Mouse (Mus musculus) stomach, embryonic 16.5 days (tissue): ENCODE results near the gene Serinc5. TPM values are rescaled to one million over a fixed set of nuclear protein-coding genes. Genes with fewer than 3 reads are reported as not detected.

Experiments
- ATAC-seq: fragments of 200-750 bp; cut with Nextera tagmentation; 2 replicates; pipeline ENCODE4 v1.8.0; 2017; ENCODE audit warnings: moderate number of reproducible peaks, moderate TSS enrichment; ENCODE audit not compliant: insufficient read depth, low FRiP score
- H3K27ac ChIP-seq: fragments of 300-500 bp; sonication (generic); 2 replicates; pipeline ENCODE4 v1.5.1; 2014; ENCODE audit warnings: low read length
- H3K27me3 ChIP-seq: fragments of 300-500 bp; sonication (generic); 2 replicates; pipeline ENCODE4 v1.6.1; 2014; ENCODE audit warnings: low read length, control low read depth, mixed read lengths; ENCODE audit not compliant: control insufficient read depth, insufficient read depth
- H3K36me3 ChIP-seq: fragments of 300-500 bp; sonication (generic); 2 replicates; pipeline ENCODE4 v1.6.1; 2014; ENCODE audit warnings: low read length; ENCODE audit not compliant: control insufficient read depth, insufficient read depth
- H3K4me1 ChIP-seq: fragments of 300-500 bp; sonication (generic); 2 replicates; pipeline ENCODE4 v1.6.1; 2014; ENCODE audit warnings: low read length, control low read depth, mixed read lengths; ENCODE audit not compliant: control insufficient read depth, insufficient read depth
- H3K4me2 ChIP-seq: fragments of 300-500 bp; sonication (generic); 2 replicates; pipeline ENCODE4 v1.6.1; 2014; ENCODE audit warnings: low read depth, low read length, mixed read lengths
- H3K4me3 ChIP-seq: fragments of 300-500 bp; sonication (generic); replicated peaks from 2 replicates; pipeline ENCODE4 v1.5.1; 2014; ENCODE audit warnings: mild to moderate bottlenecking, low read length
- H3K9ac ChIP-seq: fragments of 300-500 bp; sonication (generic); 2 replicates; pipeline ENCODE4 v1.6.1; 2014; ENCODE audit warnings: low read length
- H3K9me3 ChIP-seq: fragments of 300-500 bp; sonication (generic); replicated peaks from 2 replicates; pipeline ENCODE4 v1.6.1; 2016; ENCODE audit warnings: low read length, control low read depth; ENCODE audit not compliant: control insufficient read depth
- WGBS: fragments of 180-500 bp; shearing (Covaris S2); extraction: QIAGEN DNeasy Blood & Tissue Kit; methylation state at CpG from one replicate; pipeline ENCODE4 v1.1.7; 2014; 5-methylcytosine and 5-hydroxymethylcytosine counted together
- polyA plus RNA-seq: library from polyadenylated mRNA; unstranded; fragments of >200 nt; fragmentation: Nextera tagmentation; extraction: Ambion mirVana; gene quantifications from 2 replicates; pipeline ENCODE4 v1.2.1, GENCODE M21; 2015

Serinc5 gene
- polyA plus RNA-seq: 29.9 and 30.8 TPM in 2 replicates

DNA sequence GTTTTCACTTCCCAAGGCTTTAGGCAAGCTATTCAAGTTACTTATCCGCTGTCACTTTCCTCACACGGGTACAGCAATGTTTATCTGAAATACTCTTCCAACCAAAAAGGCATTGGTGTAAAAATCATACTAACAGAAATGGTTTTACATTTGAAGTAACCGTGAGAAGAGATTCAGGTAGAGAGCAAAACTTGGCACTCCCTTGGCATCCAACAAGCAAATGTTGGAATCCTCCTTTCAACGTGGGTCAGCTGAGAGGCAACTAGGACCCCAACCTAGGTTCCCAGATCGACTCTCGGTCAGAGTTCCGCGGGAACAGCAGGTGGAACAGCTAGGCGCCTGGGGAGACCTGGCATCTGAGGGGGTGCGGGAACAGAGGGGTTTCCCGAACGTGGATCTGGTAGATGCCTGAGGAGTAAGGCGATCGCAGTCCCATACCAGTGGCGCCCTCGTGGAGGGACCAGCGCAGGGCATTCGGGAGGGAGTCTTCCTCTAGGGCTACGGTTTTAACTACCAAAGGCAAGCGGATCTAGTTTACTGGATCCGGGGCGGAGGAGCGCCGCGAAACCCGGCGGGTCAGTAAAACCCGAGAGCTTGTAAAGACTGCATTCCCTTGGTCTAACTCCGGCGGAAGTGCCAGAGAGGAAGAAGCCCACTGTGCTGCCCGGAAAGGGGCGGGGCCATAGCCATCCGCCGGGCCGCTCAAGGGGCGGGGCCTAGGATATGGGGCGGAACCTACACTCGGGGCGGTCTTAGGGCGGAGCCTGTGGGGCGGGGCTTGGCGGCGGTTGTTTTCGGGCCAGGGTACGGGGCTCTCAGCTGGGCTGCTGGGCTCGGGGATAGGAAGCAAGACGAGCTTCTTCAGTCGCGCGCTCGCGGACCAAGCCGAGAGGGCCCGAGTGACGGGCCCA, at the start of gene Serinc5:
Serinc5 (plus strand) TSS at position 781 of the 911 bp plus-strand sequence.
- H3K4me1 ChIP-seq: peaks cover 21% of the 10 kb centered on the region
- peak within 1 kb of the TSS; percentile 98 for H3K27ac ChIP-seq
- no peaks in the 10 kb centered on the region for H3K36me3 ChIP-seq
- no peaks in the 10 kb centered on the region for H3K27me3 ChIP-seq
- peak within 1 kb of the TSS; percentile 94 for H3K9ac ChIP-seq
- H3K9me3 ChIP-seq: no peaks in the 10 kb centered on the region
- ATAC-seq: peak; percentile 97
- WGBS: under 1% methylated on average over 55 of the region's 55 CpGs
- peak within 1 kb of the TSS; percentile 94 for H3K4me2 ChIP-seq
- H3K4me3 ChIP-seq: peak within 1 kb of the TSS; percentile 83

DNA sequence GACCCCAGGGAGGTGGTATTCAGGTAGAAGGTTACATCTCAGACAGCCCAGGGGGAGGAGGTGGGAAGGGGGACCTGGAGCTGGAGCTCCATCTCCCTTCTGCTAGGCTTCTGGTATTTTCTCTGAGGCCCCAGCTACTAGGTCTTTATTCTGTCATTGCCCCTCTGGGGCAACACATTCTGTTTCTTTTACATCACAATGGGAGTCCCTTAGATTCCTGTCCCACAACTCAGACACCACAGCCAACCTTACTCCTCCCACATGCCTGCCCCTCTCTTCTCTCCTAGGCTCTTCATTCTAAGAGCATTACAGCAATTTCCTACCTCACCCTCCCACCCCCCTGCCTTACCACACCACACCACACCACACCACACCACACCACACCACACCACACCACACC, 34.8 kb upstream of the Serinc5 start, which contains the start of gene Spz1:
Spz1 (minus strand) TSS at position 101 of the 400 bp plus-strand sequence.
- Histone ChIP-seq H3K9ac (no peak within 1 kb of the TSS), H3K9me3 (no peaks in the 10 kb centered on the region), H3K4me2 (no peak within 1 kb of the TSS), H3K27me3 (no peaks in the 10 kb centered on the region), H3K27ac (no peak within 1 kb of the TSS), H3K4me3 (no peak within 1 kb of the TSS), H3K36me3 (no peaks in the 10 kb centered on the region), H3K4me1 (peaks cover 6% of the 10 kb centered on the region)
- ATAC-seq: no peak

DNA sequence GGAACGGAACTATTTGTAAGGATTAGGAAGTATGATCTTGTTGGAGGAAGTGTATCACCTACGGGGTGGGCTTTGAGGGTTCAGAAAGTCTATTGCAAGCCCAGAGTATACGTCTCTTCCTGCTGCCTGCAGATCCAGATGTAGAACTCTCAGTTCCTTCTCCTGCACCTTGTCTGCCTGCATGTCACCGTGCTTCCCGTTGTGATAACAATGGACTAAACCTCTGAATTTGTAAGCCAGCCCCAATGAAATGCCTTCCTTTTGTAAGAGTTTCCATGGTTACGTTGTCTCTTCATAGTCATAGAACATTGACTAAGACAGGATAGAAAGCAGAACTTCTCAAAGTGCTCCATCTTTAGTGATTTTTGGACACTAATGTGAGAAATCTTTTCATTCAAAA, 34.2 kb upstream of the Serinc5 start:
- no peaks in the 10 kb centered on the region for H3K36me3 ChIP-seq

DNA sequence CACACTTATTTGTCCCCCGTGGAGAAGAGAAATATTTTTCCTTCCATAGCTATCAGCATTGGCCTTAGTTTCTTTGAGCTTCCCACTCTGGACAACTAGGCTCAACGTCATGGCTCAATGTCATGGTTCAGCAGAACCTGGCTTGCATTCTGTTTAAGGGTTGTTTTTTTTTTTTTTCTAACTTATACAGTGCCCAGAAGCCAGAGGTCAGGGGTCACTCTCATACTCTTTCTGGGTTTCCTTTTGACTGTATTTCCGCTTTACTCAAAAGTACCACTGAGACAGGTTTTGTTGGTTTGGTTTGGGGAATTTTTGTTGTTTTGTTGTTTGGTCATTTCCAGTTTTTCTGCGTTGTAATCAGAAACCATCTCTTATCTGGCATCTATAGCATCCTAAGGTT, 32.7 kb upstream of the Serinc5 start:
- no peak for ATAC-seq
- peaks cover 6% of the 10 kb centered on the region for H3K4me1 ChIP-seq
- no peak overlapping the region for H3K27ac ChIP-seq
- 80% methylated on average over 4 of the region's 4 CpGs for WGBS
- H3K4me3 ChIP-seq: no peak overlapping the region
- H3K9me3 ChIP-seq: no peaks in the 10 kb centered on the region
- H3K9ac ChIP-seq: no peak overlapping the region
- no peaks in the 10 kb centered on the region for H3K27me3 ChIP-seq
- no peak overlapping the region for H3K4me2 ChIP-seq
- no peaks in the 10 kb centered on the region for H3K36me3 ChIP-seq

More for the DNA sequence above, 34.2 kb upstream of the Serinc5 start:
- ATAC-seq: no peak
- no peaks in the 10 kb centered on the region for H3K27me3 ChIP-seq
- no peak overlapping the region for H3K4me2 ChIP-seq
- no peak overlapping the region for H3K27ac ChIP-seq
- no peaks in the 10 kb centered on the region for H3K9me3 ChIP-seq
- 59% methylated on average over 6 of the region's 6 CpGs for WGBS
- no peak overlapping the region for H3K4me3 ChIP-seq
- peaks cover 6% of the 10 kb centered on the region for H3K4me1 ChIP-seq
- no peak overlapping the region for H3K9ac ChIP-seq

DNA sequence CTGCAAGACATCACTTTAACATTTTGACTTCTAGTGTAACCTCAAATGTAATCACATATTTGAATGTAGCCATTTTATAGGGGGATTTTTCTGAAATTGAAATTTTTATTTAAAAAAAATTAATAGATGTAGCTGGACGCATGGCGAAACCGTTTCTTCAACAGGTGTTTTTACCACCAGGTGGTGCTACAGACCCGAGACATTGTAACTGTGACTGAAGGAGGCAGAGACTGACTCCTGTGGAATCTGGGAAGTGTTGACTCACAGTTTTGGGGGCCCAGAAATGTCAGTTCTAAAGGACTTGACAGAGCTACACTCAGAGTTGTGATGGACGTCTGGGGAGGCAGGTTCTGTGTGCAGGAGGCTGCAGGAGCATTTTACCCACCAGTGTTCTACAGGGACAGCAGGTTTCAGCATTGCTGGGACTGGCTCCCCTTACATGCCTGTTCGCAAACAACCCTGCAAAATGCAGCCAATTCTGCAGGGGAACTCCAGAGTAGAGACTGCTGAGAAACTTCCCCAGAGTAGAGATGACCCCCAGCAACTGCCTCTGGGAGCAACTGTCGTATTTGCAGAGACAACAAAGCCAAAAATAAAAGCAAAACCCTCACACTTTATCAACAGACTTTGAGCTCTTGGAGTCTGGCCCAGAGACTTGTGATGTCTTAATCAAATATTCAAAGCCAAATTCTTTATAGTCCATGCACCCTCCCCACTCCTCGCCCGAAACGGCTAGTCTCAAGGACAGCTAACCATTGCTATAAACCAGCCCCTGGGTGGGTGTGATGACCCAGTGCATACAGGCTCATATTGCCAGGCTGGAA, 30.5 kb upstream of the Serinc5 start:
- ATAC-seq: peak; percentile 41; the same call in 1 of the 2 replicates
- Histone ChIP-seq H3K4me3 (no peak overlapping the region), H3K4me2 (no peak overlapping the region), H3K9me3 (no peaks in the 10 kb centered on the region), H3K9ac (no peak overlapping the region), H3K27ac (0 out of 2 replicates have a peak overlapping the region, but pooled peaks have one; percentile 13), H3K36me3 (no peaks in the 10 kb centered on the region), H3K27me3 (no peaks in the 10 kb centered on the region), H3K4me1 (peaks cover 16% of the 10 kb centered on the region)
- WGBS: 18% methylated on average over 10 of the region's 10 CpGs

DNA sequence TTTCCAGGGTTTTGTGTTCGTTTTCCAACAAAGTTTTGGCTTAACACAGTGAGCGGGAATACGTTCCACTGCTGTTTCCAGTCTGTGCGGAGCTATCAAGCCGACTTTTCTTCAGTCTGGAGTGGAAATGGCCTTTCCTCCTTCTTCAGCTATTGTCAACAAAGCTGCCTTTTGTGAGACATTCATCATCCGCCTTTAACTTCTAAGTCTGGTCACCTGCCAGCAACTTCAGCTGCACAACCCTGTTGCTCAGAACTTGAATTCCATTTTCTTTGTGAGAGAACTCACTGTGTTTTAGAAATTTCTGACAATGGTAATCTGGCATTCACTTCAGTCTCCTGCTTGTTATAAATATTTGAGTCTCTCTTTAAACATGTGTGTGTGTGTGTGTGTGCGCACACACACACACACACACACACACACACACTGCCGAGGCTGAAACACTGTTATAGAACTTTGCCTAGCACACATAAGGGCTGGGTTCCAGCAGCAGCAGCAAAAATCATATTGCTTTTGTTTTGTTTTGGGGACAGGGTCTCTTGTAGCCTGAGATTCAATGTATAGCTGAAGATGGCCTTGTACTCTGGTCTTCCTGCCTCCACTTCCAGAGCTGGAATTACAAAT, 26.7 kb upstream of the Serinc5 start:
- WGBS: 17% methylated on average over 8 of the region's 8 CpGs
- peak; percentile 75 for ATAC-seq

DNA sequence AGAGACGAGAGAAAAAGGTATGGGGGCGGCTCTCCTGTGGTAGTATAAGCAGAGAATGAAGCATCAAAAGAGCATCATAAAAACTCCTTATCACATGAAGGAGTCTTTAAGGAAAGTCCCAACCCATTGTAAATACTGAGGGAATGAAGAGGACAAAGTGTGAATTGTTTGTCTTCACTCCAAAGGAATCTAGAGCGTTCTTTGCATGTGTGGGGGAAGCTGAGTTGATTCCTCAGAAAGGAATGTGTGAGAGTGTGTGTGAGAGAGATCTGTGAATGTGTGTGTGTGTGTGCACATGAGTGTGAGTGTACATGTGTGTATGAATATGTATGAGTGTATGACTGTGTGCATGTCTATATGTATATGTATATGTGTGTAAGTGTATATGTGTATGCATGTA, 22.2 kb upstream of the Serinc5 start:
- peaks cover 21% of the 10 kb centered on the region for H3K4me1 ChIP-seq
- no peak for ATAC-seq
- no peak overlapping the region for H3K27ac ChIP-seq
- H3K4me2 ChIP-seq: no peak overlapping the region
- no peaks in the 10 kb centered on the region for H3K36me3 ChIP-seq
- H3K4me3 ChIP-seq: no peak overlapping the region
- no peak overlapping the region for H3K9ac ChIP-seq
- H3K27me3 ChIP-seq: no peaks in the 10 kb centered on the region
- 35% methylated on average over 3 of the region's 3 CpGs for WGBS
- H3K9me3 ChIP-seq: no peaks in the 10 kb centered on the region

More for the DNA sequence above, 26.7 kb upstream of the Serinc5 start:
- Histone ChIP-seq H3K9me3 (no peaks in the 10 kb centered on the region), H3K27ac (peak overlapping the region; percentile 28), H3K36me3 (no peaks in the 10 kb centered on the region), H3K27me3 (no peaks in the 10 kb centered on the region), H3K4me2 (no peak overlapping the region), H3K4me1 (peaks cover 21% of the 10 kb centered on the region), H3K9ac (no peak overlapping the region), H3K4me3 (no peak overlapping the region)

DNA sequence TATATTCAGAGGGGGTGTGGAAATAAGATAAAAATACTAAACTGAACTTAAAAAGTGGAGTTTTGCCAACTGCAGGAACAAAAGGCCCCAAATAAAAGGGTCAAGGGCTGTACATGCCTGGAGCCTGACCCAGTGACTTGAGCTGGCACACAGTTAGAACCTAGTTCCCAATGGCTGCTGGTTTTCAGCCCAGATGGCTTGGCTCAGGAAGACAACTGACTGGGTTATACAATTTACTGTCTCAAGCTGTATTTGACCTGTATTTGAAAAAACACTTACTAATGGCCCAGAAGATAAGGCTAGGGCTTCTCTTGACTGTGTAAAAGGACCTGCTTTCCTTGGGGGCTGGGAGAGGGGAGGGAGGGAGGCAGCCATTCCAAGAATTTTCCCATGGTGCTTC, 21.6 kb upstream of the Serinc5 start:
- Histone ChIP-seq H3K27ac (no peak overlapping the region), H3K4me3 (no peak overlapping the region), H3K36me3 (no peaks in the 10 kb centered on the region), H3K9me3 (no peaks in the 10 kb centered on the region), H3K4me1 (peaks cover 25% of the 10 kb centered on the region), H3K9ac (no peak overlapping the region), H3K4me2 (no peak overlapping the region), H3K27me3 (no peaks in the 10 kb centered on the region)
- no peak for ATAC-seq
